Mouse (Mus musculus) T-cell, adult 2 months (primary cell): ENCODE data around the gene Fchsd2.

Experiments
- DNase-seq: peaks from one replicate; pipeline ENCODE4 v3.0.0; 2022; ENCODE audit warnings: low spot score

The Fchsd2 gene

DNA sequence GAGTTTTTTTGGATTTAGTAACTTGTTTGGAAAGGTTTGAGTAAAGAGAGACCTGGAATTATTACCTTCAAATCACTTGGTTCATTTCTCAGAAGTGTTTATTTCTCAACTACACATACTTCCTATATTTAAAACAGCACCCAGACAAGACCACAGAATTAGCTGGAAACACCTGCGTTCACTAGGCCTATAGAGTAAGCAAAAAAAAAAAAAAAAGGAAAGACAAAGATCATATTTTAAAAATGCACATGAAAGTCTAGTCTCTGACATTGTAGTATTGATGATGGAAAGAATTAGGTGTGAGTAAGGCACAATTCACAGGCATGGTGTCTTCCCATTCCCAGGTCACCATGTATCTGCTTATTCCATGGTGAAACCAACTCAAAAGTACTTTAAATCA, 118.2 kb downstream of the Fchsd2 start:
- no peak for DNase-seq

DNA sequence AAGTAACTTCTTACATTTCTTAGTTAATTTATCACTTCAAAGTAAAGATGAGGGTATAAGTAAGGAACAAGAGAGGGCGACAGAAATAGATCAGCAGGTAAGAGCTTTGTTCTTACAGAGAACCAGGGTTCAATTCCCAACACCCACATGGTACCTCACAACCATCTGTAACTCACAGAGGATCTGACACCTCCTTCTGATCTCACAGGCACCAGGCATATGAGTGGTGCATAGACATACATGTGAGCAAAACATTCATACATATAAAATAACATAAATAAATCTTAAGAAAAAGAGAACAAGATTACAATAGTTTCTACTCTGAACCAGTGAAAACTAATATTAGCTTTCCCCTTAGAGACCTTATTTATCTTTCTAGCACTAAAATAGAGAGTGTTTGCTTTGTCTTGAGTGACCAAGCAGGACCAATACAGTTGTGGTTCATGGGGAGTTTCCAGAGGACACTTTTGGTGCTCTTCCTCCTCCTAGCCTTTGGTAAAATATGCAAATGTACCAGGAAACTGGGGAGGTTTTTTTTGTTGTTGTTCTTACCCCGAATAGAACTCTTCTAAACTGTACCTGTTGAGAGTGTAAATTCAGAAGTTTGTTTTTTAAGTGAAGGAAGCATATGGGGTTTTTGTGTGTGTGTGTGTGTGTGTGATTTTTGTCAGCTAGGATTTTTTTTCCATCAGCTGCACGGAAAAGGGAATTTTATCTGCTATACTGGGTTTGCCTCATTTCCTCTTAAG, 121.0 kb downstream of the Fchsd2 start:
- DNase-seq = no peak

DNA sequence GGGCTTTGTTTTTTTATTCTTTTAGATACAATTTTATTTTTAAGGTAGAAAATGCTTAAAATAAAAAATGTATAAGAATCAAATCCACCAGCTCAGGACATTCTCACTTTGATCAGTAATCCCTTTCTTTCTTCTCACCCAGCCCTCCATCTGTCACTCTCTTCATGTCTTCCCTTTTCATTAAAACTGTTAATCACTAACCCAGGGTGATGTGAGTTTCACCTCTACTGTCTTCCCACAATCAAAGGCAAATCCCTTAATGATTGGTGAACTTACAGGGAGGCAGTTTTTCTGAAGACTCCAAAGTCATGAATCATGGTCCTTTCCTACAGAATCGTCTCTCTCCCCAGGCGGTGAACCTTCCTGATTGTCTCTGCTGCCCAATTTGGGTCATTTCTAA, 124.1 kb downstream of the Fchsd2 start:
- DNase-seq = no peak

DNA sequence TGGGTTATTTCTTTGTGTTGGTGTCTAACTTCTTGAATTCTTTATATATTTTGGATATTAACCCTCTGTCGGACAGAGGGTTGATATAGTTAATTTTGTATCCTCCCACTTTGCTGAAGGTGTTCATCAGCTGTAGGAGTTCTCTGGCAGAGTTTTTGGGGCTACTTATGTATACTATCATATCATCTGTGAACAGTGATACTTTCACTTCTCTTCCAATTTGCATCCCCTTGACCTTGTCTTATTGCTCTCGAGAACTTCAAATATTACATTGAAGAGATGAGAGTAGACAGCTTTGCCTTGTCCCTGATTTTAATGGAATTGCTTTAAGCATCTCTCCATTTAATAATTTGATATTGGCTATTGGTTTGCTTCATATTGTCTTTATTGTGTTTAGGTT, 130.8 kb downstream of the Fchsd2 start:
- DNase-seq = no peak

DNA sequence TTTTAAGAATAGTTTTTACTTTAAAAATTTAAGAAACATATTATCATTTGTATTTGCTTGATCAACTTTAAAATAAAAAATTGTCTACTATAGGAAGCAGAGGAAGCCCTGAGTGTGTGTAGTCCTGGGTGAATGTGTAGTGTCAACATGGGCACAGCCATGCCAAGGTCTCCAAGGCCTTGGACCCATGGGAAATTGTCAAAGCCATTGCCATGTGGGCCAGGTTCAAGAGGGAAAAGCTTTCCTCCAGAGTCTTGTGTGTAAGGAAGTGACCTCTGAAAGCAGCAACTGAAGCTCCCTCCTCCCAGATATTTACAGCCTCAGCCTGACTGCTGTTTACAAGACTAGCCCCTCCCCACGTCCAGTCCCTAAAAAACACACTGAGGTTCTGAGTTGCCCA, 136.7 kb downstream of the Fchsd2 start:
- no peak for DNase-seq

DNA sequence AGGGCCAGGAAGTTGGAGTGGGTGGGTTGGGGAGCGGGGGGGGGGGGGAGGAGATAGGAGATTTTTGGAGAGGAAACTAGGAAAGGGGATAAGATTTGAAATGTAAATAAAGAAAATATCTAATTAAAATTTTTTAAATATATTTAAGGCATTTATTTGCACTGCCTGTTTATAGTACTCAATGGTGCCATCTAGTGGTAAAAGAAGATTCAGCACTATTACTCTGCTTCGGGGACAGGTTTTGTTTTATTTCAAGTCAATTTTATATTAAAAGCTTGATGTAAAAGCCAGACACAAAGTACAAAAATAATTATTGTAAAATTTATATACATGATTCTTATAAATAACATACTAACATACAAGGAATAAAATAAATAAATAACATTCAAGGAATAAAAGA, 138.8 kb downstream of the Fchsd2 start:
- peak; percentile 6 for DNase-seq

DNA sequence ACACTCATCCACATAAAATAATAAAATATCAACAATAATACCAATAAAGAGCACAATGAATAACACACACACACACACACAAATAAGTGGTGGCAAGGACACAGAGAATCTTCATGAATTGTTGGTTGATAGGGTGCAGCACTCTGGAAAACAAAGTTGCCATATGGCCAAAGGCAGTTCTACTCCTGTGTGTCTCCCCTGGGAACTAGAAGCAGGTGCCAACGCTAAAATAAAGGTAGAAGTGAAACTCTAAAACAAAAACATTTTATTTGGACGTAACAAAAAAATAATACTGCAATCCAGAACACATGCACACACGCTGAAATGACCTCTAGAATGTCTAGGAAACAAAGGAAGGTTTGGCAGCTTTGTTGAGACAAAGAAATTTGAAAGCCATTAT, 140.1 kb downstream of the Fchsd2 start:
- DNase-seq = no peak

DNA sequence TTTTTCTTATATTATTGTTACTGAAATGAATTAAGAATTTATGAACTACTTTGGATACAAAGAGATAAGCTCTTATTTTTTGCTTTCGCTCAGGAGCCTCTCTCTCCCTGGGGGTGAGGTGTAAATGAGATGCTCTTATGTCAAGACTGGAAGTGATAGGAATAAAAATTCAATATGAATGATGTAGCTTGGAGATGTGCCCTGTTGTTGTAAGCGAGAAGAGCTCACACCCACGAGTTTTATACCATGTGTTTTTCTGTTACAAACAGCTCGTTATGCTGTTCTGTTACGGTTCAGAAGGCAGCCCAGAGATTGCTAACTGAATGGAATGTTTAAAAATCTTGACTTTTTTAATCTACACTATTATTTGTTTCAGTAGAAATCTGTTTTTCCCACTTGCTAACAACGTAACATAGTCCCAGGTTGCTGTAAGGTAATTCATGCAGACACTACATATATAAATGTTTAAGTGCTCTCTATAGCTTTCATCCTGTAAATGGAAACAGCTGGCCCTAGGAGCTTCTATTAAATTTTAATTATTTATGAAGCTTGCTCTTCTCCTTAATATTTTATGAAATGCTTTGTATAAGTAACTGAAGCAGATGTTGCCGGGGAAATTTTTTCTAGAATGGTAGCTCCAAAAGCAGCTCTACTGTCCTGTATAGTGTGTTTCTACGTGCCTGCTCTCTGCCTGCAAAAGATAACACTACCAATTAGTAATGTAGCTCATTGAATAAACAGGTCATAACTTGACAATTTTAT, 144.2 kb downstream of the Fchsd2 start:
- no peak for DNase-seq

DNA sequence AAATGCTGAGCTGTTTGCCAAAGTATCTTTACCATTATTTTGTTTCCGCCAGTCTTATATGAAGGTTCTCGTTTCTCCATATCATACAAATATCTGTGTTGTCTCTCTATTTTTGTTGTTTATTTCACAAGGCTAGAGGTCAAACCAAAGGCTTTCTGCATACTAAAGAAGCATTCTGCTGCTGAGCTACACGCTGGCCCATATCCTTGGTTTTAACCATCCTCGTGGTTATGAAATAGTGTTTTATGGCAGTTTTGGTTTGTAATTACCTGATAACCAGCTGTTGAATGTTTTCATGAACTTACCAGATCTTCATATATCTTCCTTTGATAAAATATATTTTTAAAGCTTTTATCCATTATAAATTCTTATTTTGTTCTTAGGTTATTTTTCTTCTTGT, 156.1 kb downstream of the Fchsd2 start:
- DNase-seq = no peak

DNA sequence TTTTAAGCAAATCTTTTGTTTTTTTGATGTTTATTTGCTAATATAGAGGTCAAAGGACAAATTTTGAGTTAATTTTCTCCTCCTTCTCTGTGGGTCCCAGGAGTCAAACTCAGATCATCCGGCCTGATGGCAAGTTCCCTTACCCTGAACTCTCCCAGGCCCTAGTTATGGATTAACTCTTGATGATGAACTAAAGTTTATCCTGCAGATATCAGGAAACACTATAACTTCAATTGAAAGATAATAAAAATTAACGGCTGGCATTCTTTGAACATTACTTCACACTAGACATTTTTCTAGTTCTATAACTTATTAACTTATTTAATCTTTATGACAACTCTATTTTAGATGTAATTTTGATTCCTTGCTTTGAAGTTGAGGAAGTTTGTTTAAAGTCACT, 156.5 kb downstream of the Fchsd2 start:
- no peak for DNase-seq

DNA sequence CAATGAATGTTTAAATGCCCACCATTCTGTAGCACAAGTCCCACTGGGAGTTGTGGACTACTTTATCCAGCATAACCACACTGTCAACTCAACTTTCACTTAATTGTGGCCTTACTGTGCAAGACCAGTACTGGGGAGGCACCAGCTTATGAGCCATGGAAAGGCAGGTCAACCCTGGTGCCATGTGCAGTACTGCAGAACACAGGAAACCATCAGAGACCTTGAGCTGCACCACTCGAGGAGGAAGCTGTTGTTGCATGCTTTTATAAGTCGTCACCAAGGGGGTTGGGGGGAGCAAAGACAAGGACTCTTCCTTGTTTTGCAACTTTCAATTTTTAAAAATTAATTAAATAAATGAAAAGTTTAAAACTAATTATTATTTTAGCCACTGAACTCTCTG, 160.4 kb downstream of the Fchsd2 start:
- no peak for DNase-seq

DNA sequence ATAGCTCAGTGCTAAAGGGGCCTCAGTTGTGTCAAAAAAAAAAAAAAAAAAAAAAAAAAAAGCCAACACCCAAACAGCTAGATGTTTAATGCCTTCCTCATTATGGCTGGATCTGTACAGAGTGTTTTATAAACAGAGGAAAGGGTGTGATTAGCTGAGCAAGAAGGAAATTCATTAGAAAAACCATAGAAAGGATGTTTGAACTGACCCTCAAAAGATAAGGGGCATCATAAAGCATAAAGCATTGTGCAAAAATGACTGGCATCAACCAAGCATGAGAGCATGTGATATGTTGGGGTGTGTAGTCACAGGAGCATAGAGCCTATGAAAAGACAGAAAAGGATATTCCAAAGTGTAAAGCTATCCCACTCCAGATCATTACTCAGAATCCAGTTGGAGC, 165.8 kb downstream of the Fchsd2 start:
- DNase-seq = no peak

DNA sequence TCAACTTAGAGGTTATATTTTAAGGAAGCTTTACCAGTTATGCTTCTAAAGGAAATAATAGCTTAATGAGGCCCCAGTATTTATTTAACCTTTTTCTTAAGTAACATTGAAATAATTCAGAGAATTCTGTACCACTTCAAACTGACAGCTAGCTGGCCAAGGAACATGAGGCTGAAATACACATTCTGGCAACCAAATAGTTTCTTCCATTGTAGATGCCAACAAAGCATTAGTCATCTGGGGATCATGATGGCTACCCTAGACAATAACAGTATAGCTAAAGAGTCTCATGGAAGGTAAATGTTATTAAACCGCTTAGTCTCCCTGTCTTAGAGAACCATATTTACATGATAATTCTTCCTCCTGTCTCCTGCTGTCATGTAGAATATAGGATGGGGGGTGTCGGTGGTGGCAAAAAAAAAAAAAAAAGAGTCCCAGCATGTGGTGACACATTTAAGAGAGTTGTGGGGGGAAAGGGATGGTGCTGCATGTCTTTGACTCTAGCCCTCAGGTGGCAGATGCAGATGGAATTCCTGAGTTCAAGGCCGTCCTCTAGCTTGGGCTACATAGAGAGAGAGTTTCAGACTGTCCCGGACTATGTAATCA, 169.4 kb downstream of the Fchsd2 start:
- DNase-seq = no peak

DNA sequence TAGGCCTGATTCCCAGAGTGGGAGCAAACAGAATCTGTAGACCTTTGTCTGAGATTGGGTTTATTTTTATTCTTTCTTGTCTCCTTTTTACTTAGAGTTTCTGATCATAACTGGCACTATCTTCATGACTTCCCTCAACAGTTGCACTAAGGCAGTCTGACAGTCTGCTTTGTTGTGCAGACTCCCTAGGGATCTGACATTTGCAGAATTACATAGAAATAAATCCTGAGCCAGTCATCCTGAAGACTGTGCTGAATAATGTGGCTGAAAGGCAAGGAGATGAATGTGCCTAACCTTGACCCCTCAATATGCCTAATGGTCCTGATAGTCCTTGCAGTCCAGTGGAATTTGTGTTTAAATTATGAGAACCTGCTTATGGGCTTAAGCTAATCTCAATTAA, 170.8 kb downstream of the Fchsd2 start:
- DNase-seq = no peak

DNA sequence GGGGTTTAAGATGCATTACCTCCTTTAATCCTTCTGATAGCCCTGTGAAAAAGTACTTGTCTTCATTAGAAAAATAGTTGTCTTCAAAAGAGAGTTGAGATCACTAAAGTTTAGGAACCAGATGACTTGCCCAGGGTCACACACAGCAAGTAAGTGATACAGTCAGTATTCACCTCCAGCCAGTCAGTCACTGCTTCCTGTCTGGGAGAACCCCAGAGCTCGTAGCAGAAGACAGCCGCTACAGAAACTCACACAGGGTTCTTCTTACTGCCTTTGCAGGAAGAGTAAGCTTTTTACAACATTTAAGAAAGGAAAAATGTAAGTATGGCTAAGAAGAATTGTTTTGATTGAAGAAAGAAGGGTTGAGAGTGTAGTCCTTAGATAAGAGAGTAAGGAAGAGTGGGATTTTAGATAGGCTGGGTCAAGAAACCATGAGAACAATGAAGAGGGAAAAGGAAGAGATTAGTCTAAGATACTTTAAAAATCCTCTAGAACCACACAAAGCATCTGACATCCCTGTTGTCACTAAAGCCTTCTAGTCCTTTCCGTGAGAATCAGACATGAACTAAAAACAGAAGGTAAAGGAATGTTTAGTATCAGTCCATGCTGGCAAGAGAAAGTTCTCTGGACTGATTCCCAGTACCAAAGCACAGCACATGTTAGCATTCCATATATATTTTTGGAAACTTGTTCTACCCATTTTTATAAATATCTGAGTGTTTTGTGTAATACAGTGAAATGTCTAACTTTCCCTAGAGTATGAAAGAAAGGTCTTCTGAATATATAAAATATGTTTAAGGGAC, 175.0 kb downstream of the Fchsd2 start:
- no peak for DNase-seq

DNA sequence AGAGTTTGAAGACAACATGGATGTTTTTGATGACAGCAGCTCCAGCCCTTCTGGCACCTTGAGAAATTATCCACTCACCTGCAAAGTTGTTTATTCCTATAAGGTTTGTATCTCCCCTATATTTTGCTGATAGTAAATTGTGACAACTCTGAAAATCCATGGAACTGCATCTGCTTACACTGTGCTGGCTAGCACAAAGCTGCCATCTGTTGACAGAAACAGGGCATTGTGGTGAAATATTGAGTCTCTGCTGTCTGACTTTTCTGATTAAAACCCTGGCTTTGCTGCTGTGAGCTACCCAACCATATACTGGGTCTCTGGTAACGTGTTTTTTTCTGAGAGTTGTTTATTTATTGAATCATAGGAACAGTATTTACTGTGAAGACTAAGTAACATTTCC, 178.9 kb downstream of the Fchsd2 start:
- DNase-seq = no peak

DNA sequence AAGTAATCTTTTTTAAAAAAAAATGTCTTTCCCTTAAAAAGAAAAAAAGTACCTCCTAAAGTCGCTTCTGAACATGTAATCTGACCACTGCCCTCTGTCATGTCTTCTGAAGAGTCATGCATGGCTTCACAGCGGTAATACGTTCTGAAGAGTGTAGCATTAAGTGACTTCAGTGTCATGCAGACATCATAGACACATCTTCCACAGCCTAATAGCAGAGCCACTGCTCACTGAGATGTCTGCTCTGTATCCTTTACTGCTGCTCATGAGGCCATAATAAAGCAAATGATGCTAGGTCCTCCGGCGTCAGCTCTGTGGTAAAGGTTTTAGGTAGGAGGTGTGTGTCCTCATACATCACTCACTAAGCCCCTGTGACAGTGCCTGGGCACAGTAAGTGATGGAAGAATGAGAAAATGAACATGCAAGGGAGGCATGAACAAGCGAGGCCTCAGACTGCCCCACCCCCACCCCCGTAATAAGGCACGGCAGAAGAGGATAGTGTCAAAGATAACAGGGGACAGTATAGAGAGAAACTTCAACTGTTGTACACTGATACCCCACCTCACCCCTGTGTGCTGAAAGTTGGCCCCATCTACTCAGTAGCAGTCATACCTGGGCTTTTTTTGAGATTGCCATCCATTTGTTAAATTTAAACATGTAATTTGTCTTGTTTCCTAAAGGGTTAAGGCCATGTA, 179.9 kb downstream of the Fchsd2 start:
- DNase-seq = no peak

DNA sequence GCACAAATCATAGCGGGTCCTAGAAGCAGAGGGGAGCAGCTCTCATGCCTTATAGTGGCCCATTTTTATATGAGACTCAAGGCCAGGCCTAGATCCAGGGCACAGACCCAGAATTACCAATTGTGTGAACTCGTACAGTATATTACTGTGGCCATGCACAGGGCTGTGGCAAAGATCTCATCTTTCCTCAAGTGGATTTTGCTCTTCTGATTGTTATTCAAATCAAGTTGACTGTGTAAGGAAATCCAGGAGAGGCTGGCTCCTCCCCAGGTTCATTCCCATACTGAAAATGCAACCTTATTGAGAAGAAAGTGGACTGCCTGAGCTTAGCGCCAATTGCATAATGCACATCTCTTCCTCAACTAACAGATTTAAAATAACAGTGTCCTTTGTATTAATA, 190.1 kb downstream of the Fchsd2 start:
- no peak for DNase-seq

DNA sequence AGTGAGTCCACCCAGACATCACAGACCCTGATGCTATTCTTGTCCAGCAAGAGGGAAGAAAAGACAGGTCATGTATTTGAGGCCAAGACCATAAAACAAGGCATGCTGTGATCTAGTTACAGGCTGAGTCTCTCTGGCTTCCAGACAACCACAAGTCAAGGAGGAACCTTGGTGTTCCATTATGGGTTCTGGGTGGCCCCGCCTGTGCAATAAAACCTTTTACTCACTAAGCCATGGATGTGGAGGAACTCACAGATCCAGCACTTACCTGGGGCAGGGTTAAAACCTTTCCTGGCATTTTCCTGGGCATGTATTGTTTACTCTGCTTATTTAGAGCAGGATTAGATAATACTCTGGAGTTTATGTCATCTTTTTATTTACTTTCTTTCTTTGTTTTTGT, 191.8 kb downstream of the Fchsd2 start:
- no peak for DNase-seq

DNA sequence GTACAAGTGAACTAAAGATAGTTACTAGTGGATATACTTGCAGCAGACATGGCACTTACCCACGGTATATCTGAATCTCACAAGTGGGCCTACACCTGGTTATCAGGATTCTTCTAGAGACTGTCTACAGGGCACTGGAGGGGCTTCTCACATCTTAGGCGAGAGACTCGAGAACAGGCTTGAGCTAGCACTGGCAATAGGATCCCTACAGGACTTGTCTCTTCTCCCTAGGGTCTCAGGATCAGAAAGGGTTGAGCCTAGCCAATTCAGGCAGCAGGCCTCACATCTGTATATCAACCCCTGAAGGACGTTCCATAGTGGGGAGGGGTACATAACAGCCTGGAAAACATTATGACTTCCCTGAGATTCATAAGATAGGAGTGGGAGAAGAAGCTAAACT, 194.2 kb downstream of the Fchsd2 start:
- DNase-seq = no peak

DNA sequence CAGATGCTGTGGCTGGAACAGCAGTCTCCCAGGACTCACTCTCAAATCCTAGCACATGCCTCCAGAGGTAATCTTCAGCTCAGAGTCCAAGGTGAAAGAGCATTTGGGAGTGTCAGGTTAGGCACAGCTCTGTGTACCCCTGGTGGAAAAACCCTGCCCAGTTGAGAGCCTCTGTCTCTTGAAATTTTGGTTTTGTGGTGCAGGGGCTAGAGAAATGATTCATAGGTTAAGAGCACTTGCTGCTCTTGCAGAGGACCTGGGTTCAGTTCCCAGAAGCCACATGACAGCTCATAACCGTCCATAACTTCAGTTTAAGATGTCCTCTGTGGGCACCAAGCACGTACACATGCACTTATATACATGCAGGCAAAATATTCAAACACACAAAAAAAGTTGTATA, 195.2 kb downstream of the Fchsd2 start:
- DNase-seq = no peak

DNA sequence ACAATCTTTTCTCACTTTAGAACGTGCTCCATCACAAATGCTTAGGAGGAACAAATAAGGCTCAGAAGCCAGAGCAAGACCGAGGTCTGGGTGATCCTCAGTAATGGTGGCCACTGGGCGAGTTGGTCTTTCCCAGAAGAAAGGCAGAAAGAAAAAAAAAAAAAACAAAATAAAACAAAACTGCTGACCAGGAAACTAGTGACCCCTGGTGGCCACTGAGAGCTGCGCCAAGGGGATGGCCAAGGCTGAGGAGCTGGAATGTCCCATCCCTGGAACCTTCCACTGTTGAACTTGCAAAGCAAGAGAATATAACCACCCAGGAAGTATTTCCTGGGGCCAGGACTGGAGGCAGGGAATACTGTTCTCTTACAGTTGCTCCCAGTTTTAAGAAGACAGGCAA, 195.8 kb downstream of the Fchsd2 start:
- DNase-seq = peak; percentile 19
